Mouse (Mus musculus) cerebellum, adult 2 months (tissue): ENCODE measurements at regions not wholly inside any gene's neighbourhood (a gene's known extent, or its start where the extent isn't known, plus 50 kb on each side); places are given as distances from the start of the nearest gene placed in this dataset.

Source experiments
- CTCF ChIP-seq: fragments of 200-500 bp; IDR thresholded peaks from 2 replicates; pipeline ENCODE4 v1.5.1; 2011; ENCODE audit warnings: low read depth, mild to moderate bottlenecking, control low read depth, low read length, moderate library complexity, borderline replicate concordance; ENCODE audit not compliant: insufficient read depth
- POLR2A ChIP-seq: fragments of 200-500 bp; IDR thresholded peaks from 2 replicates; pipeline ENCODE4 v1.6.1; 2011; ENCODE audit warnings: low read length, control low read depth, borderline replicate concordance; ENCODE audit not compliant: insufficient read depth

DNA sequence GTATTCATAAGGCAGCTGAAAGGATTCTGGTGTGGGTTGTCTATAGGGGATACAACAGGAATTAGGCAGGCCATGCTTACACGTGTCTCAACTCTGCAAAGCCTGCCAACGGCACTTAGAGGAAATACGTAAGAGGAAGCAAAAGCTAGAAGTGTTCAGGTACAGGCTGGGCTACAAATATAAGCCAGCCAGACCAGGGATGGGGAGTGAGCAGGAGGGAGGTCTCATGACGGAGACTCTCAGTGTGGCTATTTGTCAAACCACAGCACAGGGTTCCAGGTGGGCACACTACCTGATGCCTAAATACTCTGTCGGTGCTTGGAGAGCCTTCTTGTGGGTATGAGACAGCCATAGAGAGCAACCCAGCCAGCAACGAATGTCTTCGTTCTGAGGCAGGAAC lies 210.1 kb downstream of the Zfp36l1 start:
- TF ChIP-seq POLR2A (no peak), CTCF (no peak)
